Mouse (Mus musculus) left cerebral cortex, postnatal 36 days (tissue): ENCODE data around the gene Pqlc3. TPM values are rescaled to one million over a fixed set of nuclear protein-coding genes. Genes with fewer than 3 reads are reported as not detected.
"Not testable (repeated sequence)": the region's sequence is repeated elsewhere in the genome, so short reads cannot be mapped to it uniquely, and the experiment has no call there.

Source experiments
- DNase-seq, 2 experiments: peaks; one replicate each; pipeline ENCODE4 v3.0.0; 2021 to 2022; ENCODE audit warnings: low spot score in 2 of 2, mixed read lengths in 1 of 2
- intact Hi-C: fragments of 180-260 bp; cut with DNase I; formaldehyde crosslinking; loops from one replicate; pipeline ENCODE4 v1.15.1; 2025
- total RNA-seq, 2 experiments: library from RNA; stranded (reverse); gene quantifications; 2 replicates each; pipeline ENCODE4 v1.2.3; 2021

Pqlc3 gene
- total RNA-seq, result 1 to 10 TPM in 1 of 2 experiments, under 1 TPM in 1; 0.84 to 1.4 TPM

DNA sequence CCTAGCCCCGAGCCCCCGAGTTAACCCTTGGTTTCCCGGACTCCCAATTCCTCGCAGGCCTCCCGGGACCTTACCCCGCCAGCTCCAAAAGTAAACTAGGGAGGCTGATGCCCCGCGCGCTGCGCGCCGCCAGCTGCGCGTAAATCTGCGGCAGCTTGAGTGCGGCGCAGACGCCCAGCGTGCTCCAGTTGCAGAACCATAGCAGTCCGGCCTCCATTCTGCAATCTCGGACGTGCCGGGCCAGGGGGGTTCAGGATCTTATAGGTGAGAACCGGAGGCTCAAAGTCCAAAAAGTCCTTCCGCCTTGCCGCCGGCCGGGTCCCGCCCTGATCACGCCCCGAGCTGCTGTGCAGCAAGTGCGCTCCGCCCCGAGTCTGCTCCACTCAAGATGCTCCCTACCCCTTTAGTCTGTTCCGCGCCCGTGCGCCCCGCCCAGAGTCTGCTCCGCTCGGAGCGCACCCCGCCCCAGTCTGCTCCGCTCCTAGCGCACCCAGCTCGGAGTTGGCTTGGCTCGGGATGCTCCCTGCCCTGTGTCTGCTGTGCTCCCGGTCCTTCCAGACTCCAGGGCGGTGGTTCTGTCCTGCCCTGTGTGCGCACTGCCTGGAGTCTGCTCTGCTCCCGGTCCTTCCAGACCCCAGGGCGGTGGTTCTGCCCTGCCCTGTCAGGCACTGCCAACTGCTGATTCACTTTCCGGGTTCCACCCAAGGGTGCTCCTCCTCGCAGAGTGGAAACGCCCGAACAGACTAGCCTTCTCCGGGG is at the start of gene Pqlc3:
Gene Pqlc3, minus strand, starts transcription at position 670 of the 759 bp plus-strand sequence.
- intact Hi-C loops, result no loop called here
- DNase-seq, result peak; percentile 78 to 79

GRCm38 (mm10) chr12:17049796-17050195 is 49.6 kb upstream of the Pqlc3 start:
- intact Hi-C loops, result no loop called here

GRCm38 (mm10) chr12:17048979-17049612 is 48.9 kb upstream of the Pqlc3 start:
- intact Hi-C loops, result no loop called here
- DNase-seq, result no peak

More at GRCm38 (mm10) chr12:17049796-17050195, 49.6 kb upstream of the Pqlc3 start:
- no peak for DNase-seq

GRCm38 (mm10) chr12:17043311-17043710 is 43.1 kb upstream of the Pqlc3 start:
- no peak for DNase-seq
- intact Hi-C loops, result no loop called here

- DNase-seq, result no peak
- intact Hi-C loops, result no loop called here
Observed at GRCm38 (mm10) chr12:17040567-17040966, 40.4 kb upstream of the Pqlc3 start.

DNA sequence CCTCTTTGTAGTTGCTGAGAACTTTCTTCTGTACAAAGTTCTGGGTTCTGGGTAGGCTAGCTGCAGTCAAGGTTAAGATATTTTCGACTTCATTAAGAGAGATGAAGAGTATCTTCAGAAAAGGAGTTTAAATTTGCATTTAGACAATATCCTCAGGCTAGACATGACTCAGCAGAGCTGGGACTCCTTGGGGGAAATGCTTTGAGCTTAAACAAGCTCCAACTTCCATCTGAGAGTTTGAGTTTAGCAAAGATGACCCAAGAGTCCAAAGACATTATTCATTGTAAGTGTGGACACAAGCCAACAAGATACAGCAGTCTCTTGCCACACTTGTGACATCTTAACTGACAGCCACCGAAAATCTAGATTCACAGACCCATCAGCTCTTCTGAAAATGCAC is 39.2 kb upstream of the Pqlc3 start:
- intact Hi-C loops, result loop anchor here (5.0 kb wide), 2 partner anchors 58 to 118 kb away; no protein-coding TSS in a partner anchor
- no peak for DNase-seq

GRCm38 (mm10) chr12:17038246-17038645 is 38.0 kb upstream of the Pqlc3 start:
- intact Hi-C loops, result loop anchor here (5.0 kb wide), 2 partner anchors 59 to 119 kb away; no protein-coding TSS in a partner anchor
- no peak for DNase-seq

- DNase-seq, result peak; percentile 61 to 64
- intact Hi-C loops, result loop anchor here (5.0 kb wide), 2 partner anchors 60 to 120 kb away; no protein-coding TSS in a partner anchor
Observed at GRCm38 (mm10) chr12:17037053-17037610, 36.9 kb upstream of the Pqlc3 start.

DNA sequence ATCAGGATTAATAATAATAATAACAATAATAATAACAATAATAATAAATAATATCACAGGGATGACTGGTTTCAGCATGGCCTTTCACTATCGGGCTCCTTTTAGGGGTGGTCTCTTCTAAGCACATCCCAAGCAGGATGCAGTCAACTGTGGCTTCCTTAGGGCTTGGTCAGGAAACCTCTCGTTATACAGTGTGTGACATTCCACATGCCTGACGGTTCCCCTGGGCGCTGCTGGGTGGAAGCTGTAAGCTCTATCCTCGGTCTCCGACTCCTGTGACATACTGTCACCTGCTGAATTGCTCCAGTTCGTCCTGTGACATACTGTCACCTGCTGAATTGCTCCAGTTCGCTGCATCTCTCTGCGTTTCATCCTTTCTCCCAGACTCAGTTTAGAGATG is 36.3 kb upstream of the Pqlc3 start:
- intact Hi-C loops, result loop anchor here (5.0 kb wide), 2 partner anchors 61 to 121 kb away; no protein-coding TSS in a partner anchor
- DNase-seq, result no peak

DNA sequence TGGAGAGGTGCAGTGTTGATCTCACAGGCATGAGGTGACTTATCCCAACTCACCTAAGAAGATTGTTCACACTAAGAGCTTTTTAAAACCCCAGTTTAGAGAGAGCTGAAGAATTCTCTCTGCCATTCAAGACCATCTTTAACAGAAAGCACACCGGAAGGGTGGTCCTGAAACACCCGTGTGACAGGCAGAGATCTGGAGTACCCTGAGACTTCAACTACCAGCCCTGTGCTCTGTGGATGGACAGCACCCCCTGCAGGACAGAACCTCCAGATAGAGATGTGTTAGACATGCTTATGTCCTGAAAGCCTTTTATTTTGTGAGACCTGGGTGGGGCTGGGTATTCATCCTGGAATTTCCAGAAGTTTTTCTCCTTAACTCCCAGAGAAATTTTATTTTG is 34.9 kb upstream of the Pqlc3 start:
- intact Hi-C loops, result loop anchor here (5.0 kb wide), 2 partner anchors 62 to 122 kb away; no protein-coding TSS in a partner anchor
- DNase-seq, result no peak

- DNase-seq, result no peak
- intact Hi-C loops, result loop anchor here (5.0 kb wide), 2 partner anchors 63 to 123 kb away; no protein-coding TSS in a partner anchor
Observed at GRCm38 (mm10) chr12:17034671-17035070, 34.5 kb upstream of the Pqlc3 start.

- intact Hi-C loops, result loop anchor here (2.0 kb wide), 2 partner anchors 143 to 223 kb away; partner anchors contain the start of gene Kcnf1
- peak in 1 of 2 experiments; percentile 38 for DNase-seq
Observed at GRCm38 (mm10) chr12:17033464-17033841, 33.2 kb upstream of the Pqlc3 start.

- intact Hi-C loops, result loop anchor here (2.0 kb wide), 2 partner anchors 144 to 224 kb away; partner anchors contain the start of gene Kcnf1
- peak; percentile 75 to 81 for DNase-seq
Observed at GRCm38 (mm10) chr12:17032694-17033463, 32.7 kb upstream of the Pqlc3 start.

GRCm38 (mm10) chr12:17024554-17025110 is 24.4 kb upstream of the Pqlc3 start:
- intact Hi-C loops, result no loop called here
- DNase-seq, result no peak

DNA sequence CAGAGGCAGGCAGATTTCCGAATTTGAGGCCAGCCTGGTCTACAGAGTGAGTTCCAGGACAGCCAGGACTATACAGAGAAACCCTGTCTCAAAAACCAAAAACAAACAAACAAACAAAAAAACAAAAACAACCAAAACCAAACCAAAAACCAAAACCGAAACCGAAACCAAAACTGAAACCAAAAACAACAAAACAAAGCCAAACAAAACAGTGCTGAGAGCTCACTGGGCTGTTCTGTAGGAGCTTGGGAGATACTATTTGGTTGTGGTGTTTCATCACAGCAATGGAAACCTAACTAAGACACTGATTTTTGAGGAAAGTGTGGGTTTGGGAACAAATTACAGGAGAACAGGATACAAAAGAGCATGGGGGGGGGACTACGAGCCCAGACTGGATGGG is 21.9 kb upstream of the Pqlc3 start:
- intact Hi-C loops, result no loop called here
- no peak for DNase-seq

DNA sequence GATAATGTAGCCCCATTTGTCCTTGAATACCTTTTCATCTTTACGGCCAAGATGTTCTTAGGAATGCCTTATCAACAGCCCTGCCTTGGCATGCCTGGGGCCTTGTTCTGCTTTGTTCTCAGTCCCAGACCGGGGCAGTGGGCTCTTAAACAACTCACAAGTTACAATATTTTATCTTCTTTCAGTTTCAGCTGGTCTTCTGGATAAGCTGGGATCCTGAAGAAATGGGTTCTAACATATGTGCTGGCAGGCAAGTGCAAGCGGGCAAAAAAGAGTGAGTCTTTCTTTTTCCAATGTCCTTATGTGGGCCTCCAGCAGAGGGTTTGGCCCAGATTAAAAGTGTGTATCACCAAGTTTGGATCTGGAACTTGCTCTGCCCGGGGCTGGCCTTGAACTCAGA is 20.9 kb upstream of the Pqlc3 start:
- intact Hi-C loops, DNase-seq: not testable (repeated sequence)

- intact Hi-C loops, result loop anchor here (2.0 to 10.0 kb wide), 2 partner anchors 238 to 304 kb away; no protein-coding TSS in a partner anchor
- DNase-seq, result peak; percentile 46 to 68
Observed at GRCm38 (mm10) chr12:17018468-17018867, 18.3 kb upstream of the Pqlc3 start.

DNA sequence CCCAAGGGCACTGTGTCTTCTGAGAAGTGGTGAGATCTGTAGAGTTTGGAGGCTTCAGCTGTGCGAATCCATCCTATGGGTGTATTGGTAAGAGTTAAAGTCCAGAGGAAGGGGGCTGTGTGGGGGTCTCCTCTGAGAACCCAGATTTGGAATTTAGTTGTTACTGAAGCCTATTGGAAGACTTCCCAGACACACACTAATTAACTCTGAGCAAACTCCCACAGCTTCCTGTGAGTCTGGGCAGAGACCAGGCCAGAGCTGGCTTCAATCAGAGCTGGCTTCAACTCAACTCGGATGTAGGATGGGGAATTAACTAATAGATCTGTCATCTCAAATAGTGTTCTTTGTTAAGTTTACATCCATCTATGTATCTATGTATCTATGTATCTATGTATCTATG is 15.5 kb upstream of the Pqlc3 start:
- DNase-seq, result no peak
- intact Hi-C loops, result loop anchor here (10.0 kb wide), 1 partner anchor 301 kb away; no protein-coding TSS in a partner anchor
